Mouse (Mus musculus) heart, embryonic 15.5 days (tissue): ENCODE results near the gene Zfp54. TPM values are rescaled to one million over a fixed set of nuclear protein-coding genes. Genes with fewer than 3 reads are reported as not detected.
"Not testable (repeated sequence)": the region's sequence is repeated elsewhere in the genome, so short reads cannot be mapped to it uniquely, and the experiment has no call there.

Experiments used
- ATAC-seq: fragments of 200-750 bp; cut with Nextera tagmentation; replicated peaks from 2 replicates; pipeline ENCODE4 v1.8.0; 2017; ENCODE audit warnings: low read depth, moderate TSS enrichment; ENCODE audit not compliant: insufficient number of reproducible peaks, insufficient read depth, low FRiP score
- H3K27ac ChIP-seq: fragments of 300-500 bp; sonication (generic); 2 replicates; pipeline ENCODE4 v1.5.1; 2015; ENCODE audit warnings: mild to moderate bottlenecking, inconsistent platforms
- H3K27me3 ChIP-seq: fragments of 300-500 bp; sonication (generic); 2 replicates; pipeline ENCODE4 v1.6.1; 2015; ENCODE audit warnings: inconsistent platforms
- H3K36me3 ChIP-seq: fragments of 300-500 bp; sonication (generic); 2 replicates; pipeline ENCODE4 v1.6.1; 2015; ENCODE audit warnings: mild to moderate bottlenecking, inconsistent platforms
- H3K4me1 ChIP-seq: fragments of 300-500 bp; sonication (generic); replicated peaks from 2 replicates; pipeline ENCODE4 v1.6.1; 2015; ENCODE audit warnings: inconsistent platforms
- H3K4me2 ChIP-seq: fragments of 300-500 bp; sonication (generic); 2 replicates; pipeline ENCODE4 v1.6.1; 2015; ENCODE audit warnings: inconsistent platforms, mild to moderate bottlenecking, moderate library complexity
- H3K4me3 ChIP-seq: fragments of 300-500 bp; sonication (generic); 2 replicates; pipeline ENCODE4 v1.5.1; 2015; ENCODE audit warnings: mild to moderate bottlenecking, inconsistent platforms
- H3K9ac ChIP-seq: fragments of 300-500 bp; sonication (generic); 2 replicates; pipeline ENCODE4 v1.6.1; 2015; ENCODE audit warnings: mild to moderate bottlenecking, inconsistent platforms
- H3K9me3 ChIP-seq: fragments of 300-500 bp; sonication (generic); replicated peaks from 2 replicates; pipeline ENCODE4 v1.6.1; 2016; ENCODE audit warnings: inconsistent platforms
- WGBS: fragments of 180-500 bp; shearing (Covaris S2); methylation state at CpG from one replicate; pipeline ENCODE4 v1.1.7; 2015; ENCODE audit warnings: mixed read lengths; 5-methylcytosine and 5-hydroxymethylcytosine counted together
- polyA plus RNA-seq: library from polyadenylated mRNA; unstranded; fragments of >200 nt; fragmentation: Nextera tagmentation; extraction: Ambion mirVana; gene quantifications from 2 replicates; pipeline ENCODE4 v1.2.1, GENCODE M21; 2015

The Zfp54 gene
- polyA plus RNA-seq = 2.8 and 4.9 TPM in 2 replicates

GRCm38 (mm10) chr17:21422664-21423599 lies at the start of gene Zfp54:
Zfp54 (plus strand) TSS chr17:21423227.
- H3K4me3 ChIP-seq = peak within 1 kb of the TSS; percentile 66
- H3K9ac ChIP-seq = peak within 1 kb of the TSS; percentile 63
- no peaks in the 10 kb centered on the region for H3K27me3 ChIP-seq
- WGBS = under 1% methylated on average over 22 of the region's 22 CpGs
- H3K4me1 ChIP-seq = 0 out of 2 replicates have a peak, but pooled peaks cover 5% of the 10 kb centered on the region
- H3K4me2 ChIP-seq = peak within 1 kb of the TSS; percentile 83
- peak; percentile 97 for ATAC-seq
- no peaks in the 10 kb centered on the region for H3K9me3 ChIP-seq
- no peaks in the 10 kb centered on the region for H3K36me3 ChIP-seq
- H3K27ac ChIP-seq = peak within 1 kb of the TSS; percentile 85

- Histone ChIP-seq H3K4me3 (no peak overlapping the region), H3K9me3 (no peaks in the 10 kb centered on the region), H3K27ac (no peak overlapping the region), H3K4me1 (no peaks in the 10 kb centered on the region), H3K4me2 (no peak overlapping the region), H3K27me3 (0 out of 2 replicates have a peak, but pooled peaks cover 4% of the 10 kb centered on the region), H3K9ac (no peak overlapping the region), H3K36me3 (no peaks in the 10 kb centered on the region)
- ATAC-seq = no peak
- 45% methylated on average over 1 of the region's 1 CpGs for WGBS
Measured at GRCm38 (mm10) chr17:21375311-21375710, 47.7 kb upstream of the Zfp54 start.

- Histone ChIP-seq H3K4me2 (peak within 1 kb of the TSS; percentile 93), H3K36me3 (no peaks in the 10 kb centered on the region), H3K9me3 (no peaks in the 10 kb centered on the region), H3K9ac (peak within 1 kb of the TSS; percentile 57), H3K4me3 (peak within 1 kb of the TSS; percentile 68), H3K27ac (peak within 1 kb of the TSS; percentile 50; the same call in 1 of the 2 replicates), H3K27me3 (no peaks in the 10 kb centered on the region), H3K4me1 (peaks cover 2% of the 10 kb centered on the region; the same call in 1 of the 2 replicates)
- peak; percentile 98 for ATAC-seq
- 3% methylated on average over 20 of the region's 20 CpGs for WGBS
Measured at GRCm38 (mm10) chr17:21383391-21384056, 39.5 kb upstream of the Zfp54 start, which contains the start of gene Zfp677. Zfp677 (plus strand) TSS chr17:21383748.

- Histone ChIP-seq H3K9me3 (no peaks in the 10 kb centered on the region), H3K4me2 (peak overlapping the region; percentile 93), H3K27me3 (no peaks in the 10 kb centered on the region), H3K4me3 (peak overlapping the region; percentile 68), H3K4me1 (peaks cover 2% of the 10 kb centered on the region; the same call in 1 of the 2 replicates), H3K9ac (peak overlapping the region; percentile 57), H3K36me3 (no peaks in the 10 kb centered on the region), H3K27ac (peak overlapping the region; percentile 50; the same call in 1 of the 2 replicates)
- 6% methylated on average over 8 of the region's 8 CpGs for WGBS
- no peak; the same call in 1 of the 2 replicates for ATAC-seq
Measured at GRCm38 (mm10) chr17:21384057-21384411, 39.0 kb upstream of the Zfp54 start.

- H3K27ac ChIP-seq, H3K36me3 ChIP-seq, H3K9me3 ChIP-seq, H3K4me3 ChIP-seq, H3K4me1 ChIP-seq, ATAC-seq, H3K4me2 ChIP-seq, H3K9ac ChIP-seq, H3K27me3 ChIP-seq: not testable (repeated sequence)
- 71% methylated on average over 9 of the region's 9 CpGs for WGBS
Measured at GRCm38 (mm10) chr17:21438806-21439400, 15.9 kb downstream of the Zfp54 start.

GRCm38 (mm10) chr17:21449669-21450068 lies 26.6 kb downstream of the Zfp54 start:
- Histone ChIP-seq H3K4me3 (peak overlapping the region; percentile 78), H3K9ac (peak overlapping the region; percentile 60), H3K36me3 (0 out of 2 replicates have a peak, but pooled peaks cover 7% of the 10 kb centered on the region), H3K4me1 (peaks cover 6% of the 10 kb centered on the region), H3K27me3 (no peaks in the 10 kb centered on the region), H3K4me2 (peak overlapping the region; percentile 86), H3K27ac (peak overlapping the region; percentile 95), H3K9me3 (no peaks in the 10 kb centered on the region)
- peak; percentile 75 for ATAC-seq
- WGBS = 0% methylated on average over 3 of the region's 3 CpGs

GRCm38 (mm10) chr17:21450138-21450704 lies 27.2 kb downstream of the Zfp54 start, which contains the start of gene Zfp51:
Zfp51 (plus strand) TSS chr17:21450374.
- Histone ChIP-seq H3K4me3 (peak within 1 kb of the TSS; percentile 78), H3K9me3 (no peaks in the 10 kb centered on the region), H3K36me3 (0 out of 2 replicates have a peak, but pooled peaks cover 7% of the 10 kb centered on the region), H3K4me2 (peak within 1 kb of the TSS; percentile 86), H3K4me1 (peaks cover 6% of the 10 kb centered on the region), H3K27ac (peak within 1 kb of the TSS; percentile 95), H3K27me3 (no peaks in the 10 kb centered on the region), H3K9ac (peak within 1 kb of the TSS; percentile 66)
- peak; percentile 99 for ATAC-seq
- WGBS = under 1% methylated on average over 26 of the region's 26 CpGs

GRCm38 (mm10) chr17:21463550-21463949 lies 40.5 kb downstream of the Zfp54 start:
- H3K27me3 ChIP-seq = no peaks in the 10 kb centered on the region
- H3K36me3 ChIP-seq = peaks cover 43% of the 10 kb centered on the region
- no peaks in the 10 kb centered on the region for H3K4me1 ChIP-seq
- H3K9ac ChIP-seq = no peak overlapping the region
- no peaks in the 10 kb centered on the region for H3K9me3 ChIP-seq
- no peak overlapping the region for H3K4me3 ChIP-seq
- no peak for ATAC-seq
- H3K4me2 ChIP-seq = no peak overlapping the region
- WGBS = 86% methylated on average over 5 of the region's 5 CpGs
- H3K27ac ChIP-seq = no peak overlapping the region

- Histone ChIP-seq H3K9me3 (no peaks in the 10 kb centered on the region), H3K4me3 (no peak overlapping the region), H3K4me2 (no peak overlapping the region), H3K36me3 (no peaks in the 10 kb centered on the region), H3K27me3 (no peaks in the 10 kb centered on the region), H3K27ac (no peak overlapping the region), H3K4me1 (peaks cover 12% of the 10 kb centered on the region), H3K9ac (no peak overlapping the region)
- no peak for ATAC-seq
- WGBS = 39% methylated on average over 3 of the region's 3 CpGs
Measured at GRCm38 (mm10) chr17:21472032-21472652, 49.1 kb downstream of the Zfp54 start.

GRCm38 (mm10) chr17:21472653-21473307 lies 49.8 kb downstream of the Zfp54 start:
- no peaks in the 10 kb centered on the region for H3K36me3 ChIP-seq
- H3K9ac ChIP-seq = no peak overlapping the region
- WGBS = 30% methylated on average over 2 of the region's 2 CpGs
- H3K4me2 ChIP-seq = peak overlapping the region; percentile 33; the same call in 1 of the 2 replicates
- H3K4me1 ChIP-seq = peaks cover 12% of the 10 kb centered on the region
- no peak for ATAC-seq
- H3K4me3 ChIP-seq = no peak overlapping the region
- H3K9me3 ChIP-seq = no peaks in the 10 kb centered on the region
- H3K27ac ChIP-seq = no peak overlapping the region
- H3K27me3 ChIP-seq = no peaks in the 10 kb centered on the region
